Mouse (Mus musculus): Measurements from ENCODE around the gene Jak3. TPM values are rescaled to one million over a fixed set of nuclear protein-coding genes. Genes with fewer than 3 reads are reported as not detected.
"Not testable (repeated sequence)": the region's sequence is repeated elsewhere in the genome, so short reads cannot be mapped to it uniquely, and the experiment has no call there.

The Jak3 gene
- total and polyA plus RNA-seq, 3 experiments = 15.7 to 68.8 (median 29.8) TPM

DNA sequence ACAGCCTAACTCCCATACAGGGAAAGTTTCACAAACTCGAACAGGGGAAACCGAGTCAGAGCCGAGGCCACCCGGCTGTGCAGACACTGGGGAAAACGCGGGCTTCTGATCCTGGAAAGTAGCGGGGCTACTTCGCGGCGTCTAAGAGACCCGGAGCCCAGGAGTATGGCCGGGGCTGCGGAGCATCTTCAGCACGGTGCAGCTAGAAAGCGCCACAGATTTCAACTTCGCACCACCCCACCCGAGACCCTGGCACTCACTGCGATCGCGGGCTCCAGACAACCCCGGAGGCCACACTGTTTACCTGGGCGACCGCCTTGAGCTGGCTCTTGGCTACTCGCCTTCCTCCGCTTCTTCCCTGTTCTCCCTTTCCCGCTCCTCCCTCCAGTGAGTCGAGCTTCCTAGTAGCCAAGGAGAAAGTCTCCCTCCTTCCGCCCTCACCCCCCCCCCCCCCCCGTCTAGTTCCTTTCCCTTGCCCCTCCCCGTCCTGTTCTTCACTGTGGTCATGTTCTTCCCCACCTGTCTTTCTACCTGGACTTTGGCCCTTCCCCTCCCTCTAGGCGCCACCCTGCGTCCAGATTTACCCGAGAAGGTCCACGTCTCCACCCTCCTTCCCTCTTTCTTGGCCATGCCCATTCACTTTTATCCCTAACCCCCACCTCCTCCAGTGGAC, 25.5 kb downstream of the Jak3 start, which contains the start of gene B3gnt3:
TSS of gene B3gnt3 (minus strand) at position 376 of the 673 bp plus-strand sequence.
- DNase-seq (ENCODE audit: low spot score) (no peak), ATAC-seq (ENCODE audit: extremely low read depth, insufficient number of reproducible peaks, low FRiP score, poor library complexity, severe bottlenecking) (no peak)
- H3K27me3 ChIP-seq (ENCODE audit: insufficient read depth, low read length) = peaks cover 17% of the 10 kb centered on the region; the same call in 1 of the 2 replicates
- H3K4me3 ChIP-seq (ENCODE audit: low read depth, low read length) = no peak within 1 kb of the TSS
- TF ChIP-seq TAL1 (conservative IDR thresholded peaks at IDR 0.05; ENCODE audit: low read depth, low read length) (no peak), GATA2 (IDR thresholded peaks at IDR 0.05; ENCODE audit: borderline replicate concordance, low read depth, low read length) (no peak), GATA1 (IDR thresholded peaks at IDR 0.05; ENCODE audit: borderline replicate concordance, low read length) (no peak), POLR2AphosphoS5 (IDR thresholded peaks at IDR 0.05; ENCODE audit: insufficient replicate concordance, low read depth, low read length) (no peak), CTCF (IDR thresholded peaks at IDR 0.05; ENCODE audit: low read depth, low read length) (no peak)
- no peaks in the 10 kb centered on the region for H3K36me3 ChIP-seq (replicated peaks)
- peaks cover 9% of the 10 kb centered on the region for H3K4me1 ChIP-seq (ENCODE audit: insufficient read depth, low read depth, low read length)
- no peaks in the 10 kb centered on the region for H3K9me3 ChIP-seq (replicated peaks)

DNA sequence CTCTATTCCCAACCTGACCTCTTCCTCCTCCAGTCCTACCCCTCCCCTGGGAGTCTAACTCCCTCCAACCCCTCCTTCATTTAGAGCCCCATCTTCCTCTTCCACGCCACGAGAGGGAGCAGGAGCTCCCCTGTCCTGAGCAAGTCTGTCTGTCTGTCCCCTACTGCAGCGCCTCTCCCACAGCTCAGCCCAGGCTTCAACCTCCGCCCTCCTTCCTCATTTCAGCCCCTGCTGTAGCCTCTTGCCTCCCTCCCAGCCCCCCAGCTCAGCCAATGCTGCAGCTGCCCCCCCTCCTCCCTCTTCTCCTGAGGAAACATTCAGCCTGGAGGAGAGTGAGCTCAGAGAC, 26.0 kb downstream of the Jak3 start:
- DNase-seq (ENCODE audit: low spot score) (no peak), ATAC-seq (ENCODE audit: extremely low read depth, insufficient number of reproducible peaks, low FRiP score, poor library complexity, severe bottlenecking) (no peak)
- TF ChIP-seq POLR2AphosphoS5 (IDR thresholded peaks at IDR 0.05; ENCODE audit: insufficient replicate concordance, low read depth, low read length) (no peak), TAL1 (conservative IDR thresholded peaks at IDR 0.05; ENCODE audit: low read depth, low read length) (no peak), GATA1 (IDR thresholded peaks at IDR 0.05; ENCODE audit: borderline replicate concordance, low read length) (no peak), GATA2 (IDR thresholded peaks at IDR 0.05; ENCODE audit: borderline replicate concordance, low read depth, low read length) (no peak), CTCF (IDR thresholded peaks at IDR 0.05; ENCODE audit: low read depth, low read length) (no peak)
- Histone ChIP-seq H3K27me3 (ENCODE audit: insufficient read depth, low read length) (peaks cover 18% of the 10 kb centered on the region; the same call in 1 of the 2 replicates), H3K9me3 (replicated peaks) (no peaks in the 10 kb centered on the region), H3K4me1 (ENCODE audit: insufficient read depth, low read depth, low read length) (peaks cover 9% of the 10 kb centered on the region), H3K36me3 (replicated peaks) (no peaks in the 10 kb centered on the region), H3K4me3 (ENCODE audit: low read depth, low read length) (no peak overlapping the region)

DNA sequence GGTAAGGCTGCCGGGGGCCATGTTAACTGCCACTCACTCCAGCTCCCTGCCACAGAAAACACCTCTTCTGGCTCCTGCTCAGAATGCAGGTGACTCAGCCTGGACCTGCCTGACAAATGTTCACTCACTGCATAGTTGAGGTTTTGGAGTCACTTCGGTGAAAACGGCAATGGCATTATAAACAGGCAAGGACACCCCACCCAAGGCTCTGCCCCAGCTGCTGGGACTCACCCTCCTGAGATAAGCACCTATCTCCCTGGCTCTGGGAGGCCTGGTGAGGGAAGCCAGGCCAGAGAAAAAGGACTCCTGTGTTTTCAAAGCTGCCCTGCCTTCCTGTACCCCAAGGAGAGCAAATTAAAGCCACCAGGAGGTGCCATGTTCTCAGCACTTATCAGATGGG, 26.8 kb downstream of the Jak3 start:
- ATAC-seq (ENCODE audit: extremely low read depth, insufficient number of reproducible peaks, low FRiP score, poor library complexity, severe bottlenecking) (no peak), DNase-seq (ENCODE audit: low spot score) (no peak)
- Histone ChIP-seq H3K9me3 (replicated peaks) (no peaks in the 10 kb centered on the region), H3K4me1 (ENCODE audit: insufficient read depth, low read depth, low read length) (peaks cover 9% of the 10 kb centered on the region), H3K4me3 (ENCODE audit: low read depth, low read length) (no peak overlapping the region), H3K36me3 (replicated peaks) (no peaks in the 10 kb centered on the region), H3K27me3 (ENCODE audit: insufficient read depth, low read length) (peaks cover 20% of the 10 kb centered on the region; the same call in 1 of the 2 replicates)
- TF ChIP-seq GATA2 (IDR thresholded peaks at IDR 0.05; ENCODE audit: borderline replicate concordance, low read depth, low read length) (no peak), CTCF (IDR thresholded peaks at IDR 0.05; ENCODE audit: low read depth, low read length) (no peak), POLR2AphosphoS5 (IDR thresholded peaks at IDR 0.05; ENCODE audit: insufficient replicate concordance, low read depth, low read length) (no peak), TAL1 (conservative IDR thresholded peaks at IDR 0.05; ENCODE audit: low read depth, low read length) (no peak), GATA1 (IDR thresholded peaks at IDR 0.05; ENCODE audit: borderline replicate concordance, low read length) (no peak)

DNA sequence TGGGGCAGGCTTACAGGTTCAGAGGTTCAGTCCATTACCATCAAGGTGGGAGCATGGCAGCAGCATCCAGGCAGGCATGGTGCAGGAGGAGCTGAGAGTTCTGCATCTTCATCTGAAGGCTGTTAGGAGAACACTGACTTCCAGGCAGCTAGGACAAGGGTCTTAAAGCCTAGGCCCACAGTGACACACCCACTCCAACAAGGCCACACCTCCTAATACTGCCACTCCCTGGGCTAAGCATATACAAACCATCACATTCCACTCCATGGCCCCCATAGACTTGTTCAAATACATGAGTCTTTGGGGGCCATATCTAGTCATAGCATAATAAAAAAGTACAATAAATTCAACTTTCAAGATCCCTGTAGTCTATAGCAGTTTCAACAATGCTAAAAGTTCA, 27.3 kb downstream of the Jak3 start:
- peaks cover 20% of the 10 kb centered on the region; the same call in 1 of the 2 replicates for H3K27me3 ChIP-seq (ENCODE audit: insufficient read depth, low read length)
- not testable (repeated sequence) for H3K9me3 ChIP-seq (replicated peaks); ATAC-seq (ENCODE audit: extremely low read depth, insufficient number of reproducible peaks, low FRiP score, poor library complexity, severe bottlenecking); H3K4me3 ChIP-seq (ENCODE audit: low read depth, low read length); H3K36me3 ChIP-seq (replicated peaks); DNase-seq (ENCODE audit: low spot score); H3K4me1 ChIP-seq (ENCODE audit: insufficient read depth, low read depth, low read length)

DNA sequence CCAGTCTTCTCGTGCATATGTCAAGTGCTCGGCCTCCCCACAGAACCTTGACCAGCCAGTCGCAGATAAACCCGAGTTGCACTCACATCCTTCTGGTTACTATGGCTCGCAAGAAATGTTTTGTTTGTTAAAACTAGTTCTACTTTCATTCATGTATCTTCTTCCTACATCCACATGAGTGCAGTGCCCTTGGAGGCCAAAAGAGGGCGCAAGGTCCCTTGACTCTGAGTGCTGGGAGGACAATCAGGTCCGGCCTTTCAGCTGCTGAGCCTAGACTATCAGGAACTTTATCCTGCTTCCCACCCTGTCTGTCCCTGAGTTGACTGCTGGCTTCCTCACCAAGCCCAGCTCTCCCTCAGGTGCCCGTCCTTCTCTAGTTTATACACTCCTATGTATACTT, 31.8 kb downstream of the Jak3 start:
- H3K27me3 ChIP-seq (ENCODE audit: insufficient read depth, low read length) = peaks cover 9% of the 10 kb centered on the region; the same call in 1 of the 2 replicates
- no peak overlapping the region for H3K4me3 ChIP-seq (ENCODE audit: low read depth, low read length)
- DNase-seq (ENCODE audit: low spot score) = peak; percentile 32

DNA sequence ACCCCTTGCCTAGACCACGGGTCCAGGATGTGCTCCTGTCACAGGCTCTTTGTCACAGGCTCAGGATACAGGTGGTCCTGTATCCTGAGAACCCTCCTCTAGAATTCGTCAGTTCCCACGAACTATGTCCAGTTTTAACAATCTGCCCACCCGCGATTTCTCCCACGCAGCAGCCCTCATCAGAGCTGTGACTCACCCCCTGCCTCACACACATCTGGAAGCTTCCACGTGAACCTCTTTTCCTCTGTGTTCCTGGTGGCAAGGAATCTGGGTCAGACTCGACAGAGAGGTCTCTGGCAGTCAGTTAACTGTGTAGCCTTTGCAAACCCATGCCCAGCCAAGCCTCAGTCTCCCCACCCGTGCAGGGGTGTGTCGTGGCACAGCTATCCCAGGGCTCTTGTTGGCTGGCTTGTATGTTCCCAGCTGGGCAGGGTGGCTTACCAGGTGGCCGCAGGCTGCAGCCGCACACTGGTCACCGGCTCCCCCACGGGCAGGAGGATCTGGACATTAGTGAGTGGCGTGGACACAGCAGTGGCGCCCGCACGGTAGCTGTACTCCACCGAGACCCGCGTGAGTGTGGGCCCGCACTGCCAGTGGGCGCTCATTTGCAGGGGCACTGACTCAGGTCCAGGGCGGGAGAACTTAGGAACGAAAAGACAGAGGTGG, 33.2 kb downstream of the Jak3 start:
- no peak overlapping the region; the same call in 1 of the 2 replicates for H3K4me3 ChIP-seq (ENCODE audit: low read depth, low read length)
- H3K36me3 ChIP-seq (replicated peaks) = peaks cover 58% of the 10 kb centered on the region
- peaks cover 5% of the 10 kb centered on the region; the same call in 1 of the 2 replicates for H3K4me1 ChIP-seq (ENCODE audit: insufficient read depth, low read depth, low read length)
- no peak for TF ChIP-seq TAL1 (conservative IDR thresholded peaks at IDR 0.05; ENCODE audit: low read depth, low read length)
- TF ChIP-seq GATA2 (IDR thresholded peaks at IDR 0.05; ENCODE audit: borderline replicate concordance, low read depth, low read length) = no peak
- TF ChIP-seq GATA1 (IDR thresholded peaks at IDR 0.05; ENCODE audit: borderline replicate concordance, low read length) = no peak
- TF ChIP-seq POLR2AphosphoS5 (IDR thresholded peaks at IDR 0.05; ENCODE audit: insufficient replicate concordance, low read depth, low read length) = no peak
- DNase-seq (ENCODE audit: low spot score) (no peak), ATAC-seq (ENCODE audit: extremely low read depth, insufficient number of reproducible peaks, low FRiP score, poor library complexity, severe bottlenecking) (no peak)
- peaks cover 8% of the 10 kb centered on the region; the same call in 1 of the 2 replicates for H3K27me3 ChIP-seq (ENCODE audit: insufficient read depth, low read length)
- H3K9me3 ChIP-seq (replicated peaks) = no peaks in the 10 kb centered on the region

More for the DNA sequence above, 31.8 kb downstream of the Jak3 start:
- H3K9me3 ChIP-seq (replicated peaks) = no peaks in the 10 kb centered on the region
- peaks cover 7% of the 10 kb centered on the region for H3K4me1 ChIP-seq (ENCODE audit: insufficient read depth, low read depth, low read length)
- H3K36me3 ChIP-seq (replicated peaks) = peaks cover 44% of the 10 kb centered on the region
- TF ChIP-seq GATA2 (IDR thresholded peaks at IDR 0.05; ENCODE audit: borderline replicate concordance, low read depth, low read length) = no peak
- peak; percentile 66 for TF ChIP-seq CTCF (IDR thresholded peaks at IDR 0.05; ENCODE audit: low read depth, low read length)
- no peak for ATAC-seq (ENCODE audit: extremely low read depth, insufficient number of reproducible peaks, low FRiP score, poor library complexity, severe bottlenecking)

Data from G1E (cell line).